In the genomic region with DNA sequence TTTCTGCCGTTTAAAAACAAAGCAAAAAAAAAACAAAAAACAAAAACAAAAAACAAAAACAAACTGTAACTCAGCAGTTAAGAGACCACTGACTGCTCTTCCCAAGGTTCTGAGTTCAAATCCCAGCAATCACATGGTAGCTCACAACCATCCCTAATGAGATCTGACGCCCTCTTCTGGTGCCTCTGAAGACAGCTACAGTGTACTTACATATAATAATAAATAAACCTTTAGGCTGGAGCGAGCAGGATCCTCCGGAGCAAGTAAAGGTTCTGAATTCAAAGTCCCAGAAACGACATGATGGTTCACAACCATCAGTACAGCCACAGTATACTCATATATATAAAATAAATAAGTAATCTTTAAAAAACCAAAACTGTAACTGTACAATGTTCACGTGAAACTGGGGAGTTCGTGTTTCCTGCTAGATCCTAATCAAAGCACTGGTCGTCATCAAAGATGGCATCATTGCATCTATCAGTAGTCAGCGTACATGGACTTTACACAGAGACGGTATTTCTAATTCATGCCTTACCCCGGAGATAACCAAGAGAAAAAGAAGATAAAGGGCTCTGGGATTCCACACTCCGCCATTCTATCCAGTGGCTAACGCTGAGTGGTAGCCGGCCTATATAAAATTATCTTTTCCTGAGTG, we compare ENCODE assay signal across 8 mouse cellular contexts. TPM values are rescaled to one million over a fixed set of nuclear protein-coding genes. Genes with fewer than 3 reads are reported as not detected.
A peak's percentile ranks its signal among the peaks of the same experiment; 100 is the strongest.
DNase-seq lines count a peak whose midpoint lies in the region; ATAC-seq and TF ChIP-seq lines count a peak whose summit lies in the region.

No protein-coding gene starts in this region.

- no peak for DNase-seq in kidney, adult 2 months
- no peak for DNase-seq in kidney, postnatal 14 days
- DNase-seq in ES-CJ7 (ENCODE audit: low read depth, low spot score): peak; percentile 34
- DNase-seq in forebrain, embryonic 14.5 days (ENCODE audit: low spot score): no peak
- DNase-seq in Muller cell, postnatal 12 days (ENCODE audit: inconsistent ontology term): no peak
- DNase-seq in cerebellum, adult 8-10 months: no peak
- no peak for DNase-seq in right cerebral cortex, postnatal 36 days (ENCODE audit: low spot score in 2 of 2)

- peak overlapping the region; percentile 64; the same call in 1 of the 2 replicates for H3K27ac ChIP-seq in kidney, adult 2 months (ENCODE audit: insufficient read depth, low read depth, low read length)
- 0 out of 2 replicates have a peak overlapping the region, but pooled peaks have one; percentile 52 for H3K27ac ChIP-seq in forebrain, embryonic 14.5 days (ENCODE audit: low read depth, low read length)
- H3K27ac ChIP-seq in macrophage: peak overlapping the region; percentile 73

- no peak for TF ChIP-seq CTCF in kidney, adult 2 months (conservative IDR thresholded peaks at IDR 0.05; ENCODE audit: insufficient read depth, insufficient read length, low read depth, low read length)

- H3K4me3 ChIP-seq in kidney, adult 2 months (ENCODE audit: insufficient read depth, low read depth, low read length): peak overlapping the region; percentile 76
- peak overlapping the region; percentile 78 for H3K4me3 ChIP-seq in forebrain, embryonic 14.5 days (ENCODE audit: low read depth, low read length)
- peak overlapping the region; percentile 68 for H3K4me3 ChIP-seq in macrophage (ENCODE audit: inconsistent target)

- H3K9me3 ChIP-seq in forebrain, embryonic 14.5 days (replicated peaks; ENCODE audit: control insufficient read depth, low read length): no peaks in the 10 kb centered on the region

- peak overlapping the region; percentile 73 for H3K9ac ChIP-seq in forebrain, embryonic 14.5 days (ENCODE audit: low read length)

- H3K36me3 ChIP-seq in kidney, adult 2 months (ENCODE audit: control insufficient read depth, insufficient read depth, low read length): 0 out of 2 replicates have a peak, but pooled peaks cover 1% of the 10 kb centered on the region
- H3K36me3 ChIP-seq in forebrain, embryonic 14.5 days (ENCODE audit: control insufficient read depth, insufficient read depth, low read length): peaks cover 43% of the 10 kb centered on the region
- H3K36me3 ChIP-seq in macrophage (ENCODE audit: inconsistent target): peaks cover 48% of the 10 kb centered on the region

- H3K4me2 ChIP-seq in forebrain, embryonic 14.5 days (ENCODE audit: low read length): peak overlapping the region; percentile 81

- no peak for TF ChIP-seq POLR2A in kidney, adult 2 months (IDR thresholded peaks at IDR 0.05; ENCODE audit: low read depth, low read length)

- H3K4me1 ChIP-seq in kidney, adult 2 months (ENCODE audit: control insufficient read depth, insufficient read depth, low read length): peaks cover 3% of the 10 kb centered on the region; the same call in 1 of the 2 replicates
- peaks cover 9% of the 10 kb centered on the region for H3K4me1 ChIP-seq in forebrain, embryonic 14.5 days (ENCODE audit: control insufficient read depth, insufficient read depth, low read length)

- ATAC-seq in forebrain, embryonic 14.5 days: no peak

- peaks cover 62% of the 10 kb centered on the region for H3K79me2 ChIP-seq in macrophage (ENCODE audit: inconsistent target)

- no peaks in the 10 kb centered on the region for H3K27me3 ChIP-seq in kidney, adult 2 months (replicated peaks; ENCODE audit: control insufficient read depth, insufficient read depth, low read length)
- no peaks in the 10 kb centered on the region for H3K27me3 ChIP-seq in forebrain, embryonic 14.5 days (replicated peaks; ENCODE audit: control insufficient read depth, insufficient read depth, low read length)

- WGBS in kidney, adult 2 months: 18% methylated on average over 14 of the region's 14 CpGs
- WGBS in forebrain, embryonic 14.5 days: 28% methylated on average over 14 of the region's 14 CpGs
- 24% methylated on average over 14 of the region's 14 CpGs for WGBS in macrophage (ENCODE audit: missing documents)

RNA-seq across cellular contexts. Expression of gene Mtrr, which starts 0.7 kb away (rescaled TPM):
- polyA plus RNA-seq in kidney, adult 2 months (2012; rRNA removed): 10.2 and 11.3 TPM in 2 replicates
- polyA plus RNA-seq in forebrain, embryonic 14.5 days (2014; fragmentation: Nextera tagmentation; extraction: Ambion mirVana): 10.4 and 12.8 TPM in 2 replicates
- 10 to 100 TPM; 11.1 to 39.0 (median 24.3) TPM for total RNA-seq in macrophage (2018; cell fraction: chromatin; rRNA removed)
- total RNA-seq in macrophage (2018; cell fraction: cytosol; rRNA removed): 10 to 100 TPM in 19 of 26 experiments, 1 to 10 TPM in 7; 3.3 to 14.7 (median 11.6) TPM
- total RNA-seq in macrophage (2018; cell fraction: nucleus; rRNA removed): 10 to 100 TPM in 25 of 26 experiments, 1 to 10 TPM in 1; 8.3 to 45.8 (median 19.0) TPM
- 7.2 to 19.2 TPM (median 8.0 TPM) in 3 replicates for polyA plus RNA-seq in macrophage (2018)

RNA-seq across cellular contexts. Expression of gene Fastkd3, which starts 0.8 kb away (rescaled TPM):
- 10.5 and 13.0 TPM in 2 replicates for polyA plus RNA-seq in kidney, adult 2 months (2012; rRNA removed)
- polyA plus RNA-seq in forebrain, embryonic 14.5 days (2014; fragmentation: Nextera tagmentation; extraction: Ambion mirVana): 28.5 and 31.1 TPM in 2 replicates
- total RNA-seq in macrophage (2018; cell fraction: chromatin; rRNA removed): 10 to 100 TPM in 22 of 26 experiments, 1 to 10 TPM in 4; 5.6 to 50.2 (median 25.9) TPM
- 10 to 100 TPM in 23 of 26 experiments, 1 to 10 TPM in 3; 5.7 to 19.7 (median 15.4) TPM for total RNA-seq in macrophage (2018; cell fraction: cytosol; rRNA removed)
- total RNA-seq in macrophage (2018; cell fraction: nucleus; rRNA removed): 10 to 100 TPM in 25 of 26 experiments, 1 to 10 TPM in 1; 8.9 to 63.8 (median 21.6) TPM
- 10.6 to 30.8 TPM (median 17.8 TPM) in 3 replicates for polyA plus RNA-seq in macrophage (2018)

RNA-seq across cellular contexts. Expression of gene 1700001L19Rik, which starts 16.0 kb away (rescaled TPM):
- polyA plus RNA-seq in kidney, adult 2 months (2012; rRNA removed): 0.19 and 0.24 TPM in 2 replicates
- 3.3 and 4.4 TPM in 2 replicates for polyA plus RNA-seq in forebrain, embryonic 14.5 days (2014; fragmentation: Nextera tagmentation; extraction: Ambion mirVana)
- total RNA-seq in macrophage (2018; cell fraction: chromatin; rRNA removed): not detected
- not detected for total RNA-seq in macrophage (2018; cell fraction: cytosol; rRNA removed)
- total RNA-seq in macrophage (2018; cell fraction: nucleus; rRNA removed): not detected
- polyA plus RNA-seq in macrophage (2018): not detected in 3 replicates
